Mouse (Mus musculus): ENCODE data around the gene Zfp109.

The Zfp109 gene

DNA sequence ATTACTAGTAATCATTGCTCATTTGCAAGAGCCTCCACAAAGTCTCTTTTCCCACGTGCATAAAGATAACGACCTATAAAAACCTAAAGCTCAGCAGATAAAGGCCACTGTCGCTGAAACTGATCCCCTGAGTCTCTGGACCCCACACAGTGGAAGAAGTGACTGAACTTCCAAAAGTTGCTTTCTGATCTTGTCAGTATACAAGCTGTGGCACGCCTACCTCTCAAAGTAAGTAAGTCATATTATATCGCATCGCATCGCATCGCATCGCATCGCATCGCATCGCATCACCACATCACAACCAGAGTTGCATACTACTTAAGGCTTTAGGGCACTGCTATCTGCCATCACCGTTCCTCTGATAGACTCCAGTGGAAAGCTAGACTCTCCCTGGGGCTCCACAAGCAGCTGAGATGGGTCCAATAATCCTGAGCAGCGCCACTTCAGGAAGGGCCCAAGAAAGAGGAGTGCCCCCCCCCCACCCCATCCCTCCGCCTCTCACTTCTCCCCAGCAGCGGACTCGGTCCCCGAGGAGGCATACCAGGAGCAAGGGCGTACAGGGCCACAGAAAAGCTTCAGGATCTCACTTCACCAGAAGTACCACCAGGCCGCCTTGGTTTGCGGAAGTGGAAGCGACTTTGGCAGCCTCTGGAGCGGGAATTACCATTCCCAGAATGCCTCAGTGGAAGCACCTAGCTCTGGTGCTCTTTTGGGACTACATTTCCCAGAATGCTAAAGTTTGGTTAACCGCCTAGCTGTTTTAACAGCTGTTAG lies 29.7 kb downstream of the Zfp109 start:
- DNase-seq (ENCODE audit: low spot score): peak; percentile 74

DNA sequence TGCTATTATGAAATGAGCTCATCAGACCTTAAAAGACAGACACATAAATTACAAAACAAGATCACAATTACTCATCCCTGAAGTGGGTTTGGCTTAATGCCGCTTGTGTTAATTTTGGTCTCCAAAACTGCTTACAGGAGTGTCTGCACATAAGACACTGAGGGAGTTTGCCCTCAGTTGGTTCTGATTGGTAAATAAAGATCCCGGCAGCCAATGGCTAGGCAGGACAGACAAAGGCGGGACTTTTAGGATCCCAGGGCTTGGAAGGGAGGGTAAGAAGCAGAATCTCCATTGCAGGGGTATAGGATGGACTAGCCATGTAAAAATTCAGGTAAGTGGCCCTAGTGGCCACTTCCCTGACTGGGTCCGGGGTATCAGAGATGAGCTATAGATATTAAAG lies 40.4 kb downstream of the Zfp109 start:
- no peak for DNase-seq (ENCODE audit: low spot score)

DNA sequence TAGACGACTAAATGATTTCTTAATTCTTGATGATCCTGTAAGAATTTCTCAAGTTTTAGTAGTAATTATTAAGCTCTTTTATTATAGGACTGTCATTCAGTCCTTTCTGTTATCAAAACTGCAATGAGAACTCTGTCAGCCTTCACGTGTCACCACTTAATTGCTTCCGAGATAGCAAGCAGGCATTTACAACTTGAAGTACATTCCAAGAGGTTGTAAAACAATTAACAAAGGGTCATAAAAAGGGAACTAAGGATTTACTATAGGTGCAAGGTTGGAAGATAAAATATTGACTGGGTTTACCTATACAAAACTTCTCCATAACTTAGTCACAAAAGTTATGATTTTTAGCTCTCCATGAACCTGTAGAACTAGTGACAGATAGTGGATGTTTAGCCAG lies 44.2 kb downstream of the Zfp109 start:
- no peak for DNase-seq (ENCODE audit: low spot score)

DNA sequence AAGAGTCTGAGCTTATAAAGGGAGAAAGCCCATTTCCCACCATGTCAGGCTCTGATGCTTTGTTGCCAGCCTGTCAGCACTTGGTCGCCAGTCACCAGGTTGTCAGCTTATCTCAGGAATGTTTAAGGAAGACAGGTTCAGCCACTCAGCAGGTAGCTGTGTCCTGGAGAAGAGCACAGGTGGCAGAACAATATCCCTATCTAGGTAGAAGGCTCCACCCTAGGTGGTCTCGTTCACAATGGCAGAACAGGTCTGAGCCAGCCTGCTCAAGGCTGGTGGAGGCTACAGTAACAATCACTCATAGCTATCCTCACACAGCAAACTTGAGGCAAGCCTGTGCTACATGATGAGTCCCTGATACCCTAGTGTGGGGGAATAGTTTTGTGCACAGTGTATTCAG lies 46.0 kb downstream of the Zfp109 start:
- no peak for DNase-seq (ENCODE audit: low spot score)

DNA sequence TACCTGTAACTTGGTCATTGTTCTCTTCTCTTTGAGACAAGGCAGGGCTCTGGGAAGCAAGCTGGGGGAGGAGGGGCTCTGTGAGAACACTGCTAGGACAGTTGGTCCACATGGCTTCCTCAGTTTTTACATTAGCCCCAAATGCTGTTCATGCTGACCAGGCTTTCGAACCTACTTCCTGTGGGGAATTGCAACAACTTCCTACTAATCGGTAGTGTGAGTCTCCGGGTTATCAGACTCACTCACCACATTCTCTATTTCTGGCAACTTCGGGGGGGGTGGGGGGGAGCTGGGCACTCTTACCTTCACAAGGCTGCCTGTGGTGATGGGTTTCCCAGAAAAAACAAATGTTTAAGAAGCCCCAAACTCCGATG lies 47.8 kb downstream of the Zfp109 start:
- DNase-seq (ENCODE audit: low spot score): no peak

DNA sequence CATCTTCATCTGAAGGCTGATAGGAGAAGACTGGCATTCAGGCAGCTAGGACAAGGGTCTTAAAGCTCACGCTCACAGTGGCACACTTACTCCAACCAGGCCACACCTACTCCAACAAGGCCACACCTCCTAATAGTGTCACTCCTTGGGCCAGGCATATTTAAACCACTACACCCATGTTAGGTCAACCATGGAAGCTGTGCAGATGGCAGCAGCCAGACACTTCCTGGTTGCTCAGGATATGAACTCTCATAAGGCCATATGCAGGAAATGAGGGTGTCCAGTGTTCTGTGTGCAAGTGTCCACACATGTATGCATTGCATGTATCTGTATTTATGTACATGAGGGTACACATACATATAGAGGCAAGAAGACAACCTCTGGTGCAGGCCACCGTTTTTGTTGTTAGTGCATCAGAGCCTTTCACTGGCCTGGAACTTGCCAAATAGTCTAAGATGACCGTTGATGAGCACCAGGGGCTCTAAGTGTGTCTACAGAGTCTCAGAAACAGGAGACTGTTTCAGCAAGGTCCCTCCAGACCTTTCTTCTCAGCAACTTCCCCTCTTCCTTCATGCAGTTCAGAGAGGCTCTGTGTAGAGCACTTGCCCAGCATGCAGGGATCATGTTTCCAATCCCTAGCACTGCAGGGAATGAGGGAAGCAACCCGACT lies 48.3 kb downstream of the Zfp109 start:
- DNase-seq (ENCODE audit: low spot score): no peak

DNA sequence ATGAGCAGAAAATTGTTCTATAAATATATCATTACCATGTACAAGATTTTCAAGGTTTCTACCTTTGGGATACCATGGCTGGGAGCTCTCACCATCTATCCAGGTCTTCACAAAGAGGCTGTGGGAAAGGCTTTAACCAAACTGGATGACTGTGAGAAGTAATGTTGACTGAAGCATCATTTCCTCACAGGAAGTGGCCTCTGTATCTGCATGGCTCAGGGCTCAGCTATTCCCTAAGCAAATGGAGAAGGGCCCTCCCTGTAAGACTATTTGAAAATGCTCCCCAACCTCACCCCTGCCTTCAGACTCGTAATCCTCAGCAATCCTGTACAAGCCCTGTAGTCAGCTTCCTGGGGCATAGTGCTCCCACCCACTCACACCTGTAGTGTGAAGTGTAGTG lies 49.7 kb downstream of the Zfp109 start:
- no peak for DNase-seq (ENCODE audit: low spot score)

All from testis, postnatal 10 days (tissue).